Mouse (Mus musculus) layer of hippocampus, adult 8-10 months (tissue): ENCODE data around the gene Srsy. TPM values are rescaled to one million over a fixed set of nuclear protein-coding genes. Genes with fewer than 3 reads are reported as not detected.
"Not testable (repeated sequence)": the region's sequence is repeated elsewhere in the genome, so short reads cannot be mapped to it uniquely, and the experiment has no call there.

Experiments used
- DNase-seq, 2 experiments: peaks; one replicate each; pipeline ENCODE4 v3.0.0; 2022; ENCODE audit warnings: low spot score in 2 of 2
- total RNA-seq, 4 experiments: library from RNA; stranded (reverse); gene quantifications; 2 replicates each; pipeline ENCODE4 v1.2.4; 2022

The Srsy gene
- not detected for total RNA-seq

DNA sequence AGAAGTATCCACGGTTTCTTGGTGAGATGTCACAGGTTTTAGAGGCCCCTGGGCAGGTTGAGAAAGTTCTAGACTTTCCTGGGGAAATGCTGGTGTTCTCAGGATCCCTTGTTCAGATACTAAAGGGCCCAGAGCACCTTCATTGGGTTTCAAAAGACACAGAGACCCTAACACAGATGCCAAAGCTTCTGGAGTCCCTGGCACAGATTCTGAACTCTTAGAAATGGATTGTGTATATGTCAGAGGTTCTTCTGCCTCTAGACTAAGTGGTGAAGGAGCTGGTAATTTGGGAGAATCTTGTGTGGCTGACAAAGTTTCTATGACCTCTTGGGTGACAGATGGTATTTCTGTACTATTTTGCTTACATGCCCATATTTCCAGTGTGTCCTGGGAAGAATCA lies at the start of gene Srsy:
TSS of gene Srsy (minus strand) at position 101 of the 400 bp plus-strand sequence.
- not testable (repeated sequence) for DNase-seq

Other genes starting within 250 kb of the Srsy start
- gene Gm21904, start 91.1 kb downstream of the Srsy start, total RNA-seq, result not detected
- not detected for gene Gm20772, start 62.6 kb downstream of the Srsy start, total RNA-seq
- gene Gm20831, start 62.6 kb downstream of the Srsy start, total RNA-seq, result not detected
- gene Gm21764, start 124.5 kb upstream of the Srsy start, total RNA-seq, result not detected
- not detected for gene Ssty1, start 151.8 kb upstream of the Srsy start, total RNA-seq